Mouse (Mus musculus) left cerebral cortex, adult 2 months (tissue): ENCODE measurements around the gene Fam102a. TPM values are rescaled to one million over a fixed set of nuclear protein-coding genes. Genes with fewer than 3 reads are reported as not detected.
"Not testable (repeated sequence)": the region's sequence is repeated elsewhere in the genome, so short reads cannot be mapped to it uniquely, and the experiment has no call there.

Experiments used
- DNase-seq, 2 experiments: peaks; one replicate each; pipeline ENCODE4 v3.0.0; 2021 to 2022; ENCODE audit warnings: low spot score in 2 of 2, mixed read lengths in 1 of 2; ENCODE audit errors: extremely low spot score in 1 of 2
- H3K27ac ChIP-seq: fragments of 200-600 bp; 2 replicates; pipeline ENCODE4 v1.8.1; 2022
- H3K4me3 ChIP-seq: fragments of 200-600 bp; 2 replicates; pipeline ENCODE4 v1.8.1; 2022
- CTCF ChIP-seq: fragments of 200-600 bp; IDR thresholded peaks from 2 replicates; pipeline ENCODE4 v1.8.1; 2022; ENCODE audit warnings: antibody characterized with exemption, mild to moderate bottlenecking, moderate library complexity
- intact Hi-C: fragments of 180-260 bp; cut with DNase I; formaldehyde crosslinking; loops from one replicate; pipeline ENCODE4 v1.15.1; 2025
- long read RNA-seq, 2 experiments: library from polyadenylated mRNA; stranded (forward); transcript quantifications; one replicate each; pipeline ENCODE4 v2.0.0; 2021; ENCODE audit warnings: borderline mapping rate in 2 of 2
- total RNA-seq, 2 experiments: library from RNA; stranded (reverse); gene quantifications; 2 replicates each; pipeline ENCODE4 v1.2.3; 2021

Fam102a gene
- total RNA-seq: 10 to 100 TPM; 61.1 to 64.8 TPM
- long read RNA-seq, experiment 1, full-length matches to known transcripts: 146 of 173 reads
- long read RNA-seq, experiment 1, partial matches to known transcripts: 14 of 173 reads
- long read RNA-seq, experiment 1, other reads (novel, unspliced or antisense): 13 of 173 reads
- long read RNA-seq, experiment 2, full-length matches to known transcripts: 125 of 149 reads
- long read RNA-seq, experiment 2, partial matches to known transcripts: 12 of 149 reads
- long read RNA-seq, experiment 2, other reads (novel, unspliced or antisense): 12 of 149 reads

DNA sequence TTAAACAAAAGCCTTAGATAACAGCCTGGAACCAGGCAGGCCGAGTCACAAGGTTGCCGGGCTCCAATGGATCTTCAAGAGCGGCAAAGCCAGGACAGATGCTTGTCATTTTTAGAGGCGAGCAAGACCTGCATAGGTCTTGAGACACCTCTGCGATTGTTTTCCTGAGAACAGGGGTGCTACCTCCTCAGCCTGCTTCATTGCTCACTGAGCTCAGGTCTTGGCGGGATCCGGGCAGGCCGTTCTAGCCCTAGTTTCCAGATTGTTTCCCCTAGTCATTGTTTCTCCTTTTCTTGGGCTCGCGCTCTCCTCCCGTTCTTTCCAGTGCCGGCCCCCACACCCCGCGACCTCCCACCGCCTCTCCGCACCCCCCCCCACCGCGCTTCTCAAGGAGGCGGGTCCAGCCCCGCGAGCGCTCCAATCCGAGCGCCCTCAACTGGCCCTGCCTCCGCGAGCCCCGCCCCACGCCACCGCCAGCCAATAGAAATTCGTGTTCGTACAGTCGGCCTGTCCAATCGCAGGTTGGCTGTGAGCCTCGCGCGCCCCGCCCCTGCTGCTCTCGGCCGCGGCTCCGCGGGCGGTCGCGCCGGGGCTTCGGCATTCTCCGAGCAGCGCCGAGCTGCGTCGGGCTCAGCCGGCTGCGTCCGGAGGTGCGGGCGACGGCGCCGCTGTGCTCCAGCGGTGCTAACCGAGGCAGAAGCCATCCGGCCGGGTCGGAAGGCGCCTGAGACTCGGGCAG lies at the start of gene Fam102a:
Fam102a (plus strand) TSS at position 600 of the 739 bp plus-strand sequence.
- intact Hi-C loops: loop anchor here (1.0 to 2.0 kb wide), 2 partner anchors 31 to 48 kb away; no protein-coding TSS in a partner anchor
- peak within 1 kb of the TSS; percentile 97 for H3K27ac ChIP-seq
- H3K4me3 ChIP-seq: peak within 1 kb of the TSS; percentile 94
- peak; percentile 99 for DNase-seq
- TF ChIP-seq CTCF: no peak

DNA sequence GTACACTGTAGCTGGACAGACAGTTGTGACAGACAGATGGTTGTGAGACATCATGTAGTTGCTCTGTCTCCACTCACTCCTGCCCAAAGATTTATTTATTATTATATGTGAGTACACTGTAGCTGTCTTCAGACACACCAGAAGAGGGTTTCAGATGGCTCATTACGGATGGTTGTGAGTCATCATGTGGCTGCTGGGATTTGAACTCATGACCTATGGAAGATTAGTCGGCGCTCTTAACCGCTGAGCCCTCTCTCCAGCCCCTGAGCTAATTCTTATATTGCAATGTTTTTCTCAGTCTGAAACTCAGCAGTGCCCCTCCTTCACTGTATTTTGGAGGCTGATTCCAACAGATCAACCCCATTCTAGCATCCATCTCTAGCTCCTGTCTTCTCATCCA lies 49.4 kb upstream of the Fam102a start:
- H3K27ac ChIP-seq: no peak overlapping the region
- no peak for DNase-seq
- no peak for TF ChIP-seq CTCF
- intact Hi-C loops: loop anchor here (2.0 to 5.0 kb wide), 2 partner anchors 49 to 63 kb away; partner anchors contain the start of gene Fam102a
- no peak overlapping the region for H3K4me3 ChIP-seq

DNA sequence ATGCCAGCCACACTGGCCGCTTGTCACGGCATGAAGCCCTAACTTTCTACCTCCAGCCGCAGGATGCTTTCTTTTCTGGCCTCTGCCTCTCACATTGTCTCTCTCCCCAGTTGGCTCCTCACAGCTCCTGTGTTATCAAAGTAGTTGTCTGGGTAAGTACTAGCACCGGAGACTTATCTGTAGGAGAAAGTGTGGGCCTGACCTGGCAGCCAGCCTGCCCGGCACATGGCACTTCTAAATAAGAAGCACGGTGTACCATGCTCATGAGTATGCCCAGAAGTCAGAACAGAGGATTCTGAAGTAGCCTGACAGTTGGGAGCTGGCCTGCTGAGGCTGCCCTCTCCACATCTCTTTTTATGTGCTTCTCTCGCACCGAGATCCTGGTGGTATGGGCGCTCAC lies 49.0 kb upstream of the Fam102a start:
- Histone ChIP-seq H3K4me3 (no peak overlapping the region), H3K27ac (no peak overlapping the region)
- intact Hi-C loops: loop anchor here (2.0 to 5.0 kb wide), 2 partner anchors 49 to 64 kb away; partner anchors contain the start of gene Fam102a
- TF ChIP-seq CTCF: no peak
- DNase-seq: no peak

DNA sequence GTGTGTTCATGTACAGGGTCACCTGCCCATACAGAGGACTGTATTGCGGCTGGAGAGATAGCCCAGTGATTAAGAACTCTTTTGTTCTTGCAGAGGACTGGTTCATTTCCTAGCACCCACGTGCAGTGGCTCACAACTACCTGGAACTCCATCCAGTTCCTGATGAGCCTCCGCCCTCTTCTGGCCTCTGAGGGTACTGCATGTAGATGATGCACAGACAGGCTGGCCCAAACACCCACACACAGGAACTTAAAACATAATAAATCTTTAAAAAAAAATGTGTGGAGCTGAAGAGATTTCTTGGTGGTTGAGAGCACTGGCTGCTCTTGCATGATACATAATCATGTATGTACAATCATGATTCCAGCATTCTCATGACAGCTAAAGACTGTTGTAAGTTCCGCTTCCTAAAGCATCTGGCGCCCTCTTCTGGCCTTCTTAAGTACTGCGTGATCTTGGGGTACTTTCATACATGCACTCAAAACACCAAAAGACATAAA lies 48.0 kb upstream of the Fam102a start:
- no peak overlapping the region for H3K4me3 ChIP-seq
- peak; percentile 88 to 92 for DNase-seq
- peak; percentile 86 for TF ChIP-seq CTCF
- no peak overlapping the region for H3K27ac ChIP-seq
- intact Hi-C loops: loop anchor here (1.0 to 5.0 kb wide), 3 partner anchors 48 to 83 kb away; partner anchors contain the start of gene Fam102a

DNA sequence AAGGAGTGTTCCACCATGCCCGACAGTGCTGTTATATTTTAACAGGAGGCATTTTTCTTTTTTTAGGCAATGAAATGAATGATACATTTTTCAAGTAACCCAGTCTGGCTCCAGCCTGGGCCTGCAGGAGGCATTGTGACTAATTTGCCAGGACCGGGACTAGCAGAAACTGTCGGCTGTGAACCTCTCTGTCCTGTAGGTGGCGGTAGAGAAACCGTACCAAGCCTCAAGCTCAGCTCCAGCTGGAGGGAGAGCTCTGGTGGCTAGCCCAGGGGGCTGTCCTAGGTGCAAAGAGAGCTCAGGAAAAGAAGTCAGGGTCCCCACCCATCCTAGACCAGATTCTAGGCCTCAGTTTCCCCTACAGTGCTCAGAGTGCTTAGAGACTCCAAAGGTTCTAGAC lies 46.5 kb upstream of the Fam102a start:
- H3K27ac ChIP-seq: no peak overlapping the region
- intact Hi-C loops: loop anchor here (1.0 to 5.0 kb wide), 2 partner anchors 66 to 78 kb away; no protein-coding TSS in a partner anchor
- peak; percentile 92 for TF ChIP-seq CTCF
- H3K4me3 ChIP-seq: no peak overlapping the region
- DNase-seq: peak; percentile 73 to 75

DNA sequence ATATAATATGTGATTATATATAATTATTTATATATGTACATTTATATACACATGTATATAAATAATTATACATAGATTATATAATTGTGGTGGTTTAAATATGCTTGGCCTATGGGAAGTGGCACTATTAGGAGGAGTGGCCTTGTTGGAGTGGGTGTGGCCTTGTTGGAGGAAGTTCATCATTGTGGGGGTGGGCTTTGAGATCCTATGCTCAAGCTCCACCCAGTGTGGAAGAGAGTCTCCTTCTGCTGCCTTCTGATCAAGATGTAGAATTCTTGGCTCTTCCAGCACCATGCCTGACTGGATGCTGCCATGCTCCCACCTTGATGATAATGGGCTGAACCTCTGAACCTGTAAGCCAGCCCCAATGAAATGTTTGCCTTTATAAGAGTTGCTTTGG lies 44.4 kb upstream of the Fam102a start:
- H3K27ac ChIP-seq, H3K4me3 ChIP-seq, intact Hi-C loops, DNase-seq: not testable (repeated sequence)

DNA sequence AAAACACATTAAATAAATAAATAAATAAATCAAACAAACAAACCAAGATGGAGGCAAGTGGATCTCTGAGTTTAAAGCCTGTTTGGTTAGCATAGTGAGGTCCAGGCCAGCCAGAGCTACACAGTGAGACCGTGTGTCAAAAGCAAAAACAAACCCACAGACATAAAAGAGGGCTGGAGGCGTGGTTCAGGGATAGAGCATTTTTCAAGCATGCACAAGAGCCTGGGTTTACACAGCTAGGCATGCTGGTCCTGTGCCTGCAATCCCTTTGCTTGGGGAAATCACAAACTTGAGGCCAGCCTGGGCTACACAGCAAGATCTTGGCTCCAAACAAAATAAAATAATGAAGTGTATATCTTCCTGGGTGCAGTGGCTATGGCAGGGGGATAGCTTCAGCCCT lies 42.5 kb upstream of the Fam102a start:
- intact Hi-C loops: no loop called here
- DNase-seq: no peak
- no peak overlapping the region for H3K27ac ChIP-seq
- H3K4me3 ChIP-seq: no peak overlapping the region
- TF ChIP-seq CTCF: no peak

DNA sequence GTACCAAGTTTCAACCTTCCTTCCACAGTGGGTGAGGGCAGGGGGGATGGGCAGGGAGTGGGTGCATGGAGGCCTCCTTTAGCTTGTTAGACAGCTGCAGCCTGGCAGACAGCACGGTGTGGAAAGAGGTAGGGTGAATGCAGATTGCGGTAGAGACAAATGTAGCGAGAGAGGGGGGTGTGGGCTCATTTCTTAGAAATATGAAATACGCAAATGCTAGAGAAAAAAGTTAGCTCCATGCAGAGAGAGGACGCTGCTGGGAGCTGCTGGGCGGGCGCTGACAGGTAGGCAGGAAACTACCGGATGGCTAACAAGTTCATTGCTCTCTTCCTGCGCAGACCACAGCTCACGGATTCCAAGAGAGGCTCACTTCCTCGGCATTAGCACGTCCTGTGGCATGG lies 41.8 kb upstream of the Fam102a start:
- no peak overlapping the region for H3K4me3 ChIP-seq
- H3K27ac ChIP-seq: no peak overlapping the region
- intact Hi-C loops: no loop called here
- DNase-seq: no peak
- no peak for TF ChIP-seq CTCF

DNA sequence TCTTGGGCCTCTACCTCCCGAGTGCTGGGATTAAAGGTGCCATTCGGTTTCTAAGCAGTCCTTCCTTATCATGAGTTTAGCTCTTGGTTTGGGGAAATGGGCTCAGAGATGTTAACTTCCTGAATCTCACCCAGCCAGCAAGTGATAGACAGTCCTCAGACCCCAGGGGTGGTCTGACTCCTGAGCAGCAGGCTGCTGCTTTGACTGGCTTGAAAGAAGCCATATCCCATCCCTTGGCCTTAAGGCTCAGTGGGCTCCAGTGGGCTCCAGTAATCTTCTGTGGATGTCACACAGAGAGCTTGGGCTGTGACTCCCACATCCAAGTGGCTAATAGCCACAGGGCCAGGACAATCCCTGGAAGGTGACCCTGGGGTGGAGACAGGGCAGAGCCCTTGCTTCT lies 40.6 kb upstream of the Fam102a start:
- no peak for TF ChIP-seq CTCF
- H3K4me3 ChIP-seq: no peak overlapping the region
- intact Hi-C loops: no loop called here
- no peak for DNase-seq
- no peak overlapping the region for H3K27ac ChIP-seq

DNA sequence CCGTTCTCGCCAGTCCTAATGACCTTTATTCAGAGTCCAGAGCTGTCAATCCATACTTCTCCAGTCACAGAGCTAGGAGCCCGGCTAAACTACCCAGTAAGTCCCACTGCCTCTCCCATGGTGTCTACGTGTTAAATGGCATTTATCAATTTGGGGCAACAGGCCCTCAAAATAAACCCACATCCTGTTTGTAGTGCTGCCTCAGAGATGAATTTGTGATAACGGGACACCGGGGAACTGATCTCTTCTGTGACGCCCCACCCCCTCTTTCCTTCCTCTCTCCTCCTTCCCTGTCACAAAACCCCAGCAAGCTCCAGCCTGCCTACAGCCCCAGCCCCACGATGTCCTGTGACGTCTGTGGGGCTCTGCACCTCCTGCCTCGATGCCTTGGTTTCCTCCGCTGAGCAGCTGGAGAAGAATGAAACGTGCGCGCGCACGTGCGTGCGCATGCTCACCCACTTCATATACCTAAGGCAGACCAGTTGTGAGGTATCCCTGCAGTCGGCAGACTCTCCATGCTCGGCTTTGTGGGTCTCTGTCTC lies 39.9 kb upstream of the Fam102a start:
- intact Hi-C loops: no loop called here
- TF ChIP-seq CTCF: no peak
- DNase-seq: no peak
- H3K4me3 ChIP-seq: no peak overlapping the region
- no peak overlapping the region for H3K27ac ChIP-seq

DNA sequence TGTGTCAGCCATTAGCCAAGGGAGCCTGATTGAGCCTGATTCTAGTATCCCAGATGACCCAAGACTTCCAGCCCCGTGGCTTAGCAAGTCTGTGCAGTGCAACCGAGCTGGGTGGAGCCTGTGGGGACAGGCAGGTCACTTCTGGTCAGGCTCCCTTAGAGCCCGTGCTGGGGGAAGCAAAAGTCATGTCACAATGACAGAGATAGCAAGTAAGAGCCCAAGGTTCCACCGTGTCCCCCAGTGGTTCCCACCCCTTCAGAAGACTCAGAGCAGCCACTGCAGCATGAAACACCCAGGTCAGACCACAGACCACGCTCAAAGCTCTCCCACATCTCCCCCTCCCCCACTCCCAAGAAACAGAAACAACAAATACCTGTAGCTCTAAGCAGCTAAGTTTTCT lies 38.9 kb upstream of the Fam102a start:
- no peak for TF ChIP-seq CTCF
- Histone ChIP-seq H3K4me3 (no peak overlapping the region), H3K27ac (no peak overlapping the region)
- intact Hi-C loops: no loop called here
- no peak for DNase-seq

DNA sequence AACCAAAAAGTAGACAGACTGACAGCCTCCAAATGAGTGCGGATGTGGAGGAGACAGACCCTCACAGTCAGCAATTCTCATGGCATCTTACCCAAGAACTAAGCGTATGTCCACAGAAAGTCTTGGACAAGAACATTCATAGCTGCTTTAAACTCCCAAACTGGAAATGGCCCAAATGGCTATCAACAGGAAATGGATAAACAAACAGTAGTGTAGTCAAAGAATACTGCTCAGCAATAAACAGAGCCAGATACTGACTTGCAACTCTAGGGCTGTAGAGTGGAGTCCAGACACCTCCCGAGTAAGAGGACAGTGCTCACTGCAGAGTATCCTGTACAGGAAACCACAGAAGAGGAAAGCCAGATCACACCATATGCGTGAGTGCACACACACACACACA lies 35.8 kb upstream of the Fam102a start:
- no peak for TF ChIP-seq CTCF
- H3K27ac ChIP-seq: no peak overlapping the region
- no peak overlapping the region for H3K4me3 ChIP-seq
- no peak for DNase-seq
- intact Hi-C loops: no loop called here
